Mouse (Mus musculus): ENCODE measurements around the gene Wdr1.
"Not testable (repeated sequence)": the region's sequence is repeated elsewhere in the genome, so short reads cannot be mapped to it uniquely, and the experiment has no call there.

Gene Wdr1

DNA sequence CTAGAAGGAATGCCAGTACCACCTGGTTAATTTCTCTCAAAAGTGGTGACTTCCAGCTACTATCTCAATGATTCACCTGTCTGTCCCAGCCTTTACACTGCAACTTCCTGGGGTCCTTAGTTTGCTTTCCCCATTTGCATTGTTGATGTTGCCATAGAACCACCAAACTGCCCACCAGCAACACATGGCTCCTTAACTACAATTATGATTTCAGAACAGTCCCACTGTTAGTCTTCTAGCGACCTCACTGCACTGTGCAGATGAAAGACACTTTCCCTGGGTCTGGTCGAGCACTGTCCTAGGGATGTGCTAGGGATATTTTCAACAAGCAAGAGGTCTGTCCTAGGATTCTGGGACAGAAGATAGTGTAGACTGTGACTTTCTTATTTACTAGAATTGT is at the start of gene Wdr1:
Gene Wdr1 (minus strand): TSS at position 101 of the 400 bp plus-strand sequence.
- DNase-seq = no peak

DNA sequence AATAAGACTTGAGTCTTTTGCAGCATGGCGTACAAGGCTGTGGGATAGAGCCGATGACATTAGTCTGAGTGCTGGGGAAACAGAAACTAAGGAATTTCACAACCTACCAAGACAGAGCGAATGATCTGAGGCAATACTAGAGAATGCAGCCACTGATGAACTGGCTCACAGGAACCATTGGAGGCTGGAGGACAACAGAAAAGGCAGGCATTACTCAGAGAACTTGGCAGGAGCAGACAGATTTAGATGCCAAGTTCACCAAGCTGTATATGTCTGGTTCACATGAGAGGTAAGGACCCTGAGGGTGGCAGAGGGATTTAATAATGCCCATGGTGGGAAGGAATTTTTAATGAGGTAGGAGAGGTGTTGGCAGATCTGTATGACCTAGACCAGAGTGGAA is 48.1 kb upstream of the Wdr1 start:
- no peak for DNase-seq

DNA sequence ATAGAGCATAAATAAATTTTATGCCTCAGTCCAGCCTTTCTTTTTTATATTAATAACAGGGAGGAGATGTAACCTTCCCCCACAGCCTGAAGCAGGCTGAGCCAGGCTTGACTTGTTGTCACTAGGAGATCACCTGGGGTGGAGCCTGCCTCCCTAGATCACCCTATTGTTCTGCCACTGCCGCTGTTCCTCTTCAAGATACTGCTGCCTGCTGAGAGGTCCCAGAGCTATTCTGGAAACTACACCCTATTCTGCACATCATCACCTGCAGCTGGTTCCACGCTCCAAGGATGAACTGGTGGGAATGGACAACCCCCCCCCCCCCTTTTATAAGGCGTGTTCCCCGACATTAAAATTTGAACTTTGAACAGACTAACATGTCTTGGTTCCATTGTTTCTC is 45.2 kb upstream of the Wdr1 start:
- DNase-seq = not testable (repeated sequence)

DNA sequence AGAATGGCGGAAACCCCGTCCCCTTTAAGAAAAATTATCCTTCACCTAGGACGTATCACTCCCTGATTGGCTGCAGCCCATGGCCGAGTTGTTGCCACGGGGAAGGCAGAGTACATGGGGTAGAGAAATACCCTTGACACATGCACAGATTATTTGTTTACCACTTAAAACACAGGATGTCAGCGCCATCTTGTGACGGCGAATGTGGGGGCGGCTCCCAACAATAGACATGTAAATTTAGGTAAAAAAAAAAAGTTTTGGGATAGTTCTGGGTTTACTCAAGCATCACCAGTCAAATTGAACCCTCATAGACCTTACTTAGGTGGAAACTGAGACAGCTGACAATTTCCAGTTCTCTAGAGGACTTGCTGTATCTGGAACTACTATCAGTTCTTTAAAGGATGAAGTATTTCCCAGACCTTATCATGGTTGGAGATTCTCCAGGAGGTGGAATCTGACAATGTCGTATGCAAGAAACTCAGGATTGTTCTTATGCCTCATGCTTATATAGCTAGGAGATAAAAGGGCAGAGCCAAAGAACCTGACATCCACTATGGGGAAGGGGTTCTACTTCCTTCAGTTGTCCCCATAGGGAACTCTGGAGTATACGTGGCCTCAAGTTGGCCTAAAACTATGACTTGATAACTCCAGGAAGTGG is 35.8 kb upstream of the Wdr1 start:
- DNase-seq = no peak

- DNase-seq = no peak
These were observed 25.9 kb upstream of the Wdr1 start for GRCm38 (mm10) chr5:38588924-38589323.

DNA sequence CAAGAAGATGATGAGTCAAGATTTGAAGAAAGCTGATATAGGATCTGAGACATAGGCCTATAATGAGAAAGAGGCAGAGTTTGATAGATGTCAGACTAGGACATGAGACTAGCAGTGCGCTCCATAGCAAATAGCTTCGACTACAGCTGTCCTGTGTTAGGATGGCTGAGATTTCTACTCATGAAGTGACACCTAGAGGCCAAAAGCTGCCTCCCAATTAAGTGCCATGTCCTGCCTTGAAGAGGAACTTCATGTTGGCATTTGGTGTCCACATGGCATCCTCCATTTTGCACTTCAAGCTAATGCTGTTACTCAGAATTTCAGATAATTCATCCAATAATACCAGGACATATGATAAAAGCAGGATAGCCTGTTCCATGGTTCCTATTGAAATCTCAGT is 22.4 kb upstream of the Wdr1 start:
- no peak for DNase-seq

GRCm38 (mm10) chr5:38583026-38583425 is 20.0 kb upstream of the Wdr1 start:
- peak; percentile 43 for DNase-seq

GRCm38 (mm10) chr5:38580703-38581102 is 17.7 kb upstream of the Wdr1 start:
- peak; percentile 27 for DNase-seq

- DNase-seq = no peak
These were observed 7.9 kb upstream of the Wdr1 start for GRCm38 (mm10) chr5:38570876-38571275.

DNA sequence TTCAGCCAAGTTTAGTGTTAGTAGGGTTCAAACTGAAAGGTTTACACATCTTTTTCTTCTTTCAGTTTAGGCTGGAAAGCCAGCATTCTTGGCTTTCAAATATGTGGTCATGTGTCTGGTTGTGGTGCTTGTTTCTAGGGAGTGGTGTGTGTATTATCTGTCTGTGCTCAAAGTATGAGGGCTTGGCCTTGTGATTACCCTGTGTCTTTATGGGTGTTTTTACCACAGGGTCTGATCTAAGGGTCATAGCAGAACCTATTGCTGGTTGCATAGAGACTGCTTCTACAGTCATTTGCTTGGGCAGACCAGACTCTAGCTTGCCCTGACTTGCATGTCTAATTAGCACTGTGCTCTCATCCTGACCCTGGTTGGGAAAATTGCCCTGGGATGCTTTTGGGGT is 5.6 kb upstream of the Wdr1 start:
- no peak for DNase-seq

DNA sequence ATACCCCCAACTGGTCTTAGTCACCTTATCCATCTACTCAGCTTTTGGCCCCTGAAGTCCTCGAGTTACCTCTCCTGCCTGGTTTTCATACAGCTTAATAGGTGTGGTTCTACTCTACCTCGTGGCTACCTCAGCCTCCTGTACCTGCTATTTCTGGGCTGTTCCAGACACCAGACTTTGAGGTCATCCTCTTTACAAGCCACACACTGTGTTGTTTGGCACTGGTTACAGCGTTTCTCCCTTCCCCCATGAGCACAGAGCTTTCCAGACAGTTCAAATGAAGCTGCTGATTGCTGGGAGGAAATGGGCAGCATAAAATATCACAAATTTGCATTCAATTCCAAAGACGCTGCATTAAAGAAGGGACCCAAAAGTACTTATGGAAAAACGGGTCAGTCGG is 1.8 kb upstream of the Wdr1 start:
- no peak for DNase-seq

DNA sequence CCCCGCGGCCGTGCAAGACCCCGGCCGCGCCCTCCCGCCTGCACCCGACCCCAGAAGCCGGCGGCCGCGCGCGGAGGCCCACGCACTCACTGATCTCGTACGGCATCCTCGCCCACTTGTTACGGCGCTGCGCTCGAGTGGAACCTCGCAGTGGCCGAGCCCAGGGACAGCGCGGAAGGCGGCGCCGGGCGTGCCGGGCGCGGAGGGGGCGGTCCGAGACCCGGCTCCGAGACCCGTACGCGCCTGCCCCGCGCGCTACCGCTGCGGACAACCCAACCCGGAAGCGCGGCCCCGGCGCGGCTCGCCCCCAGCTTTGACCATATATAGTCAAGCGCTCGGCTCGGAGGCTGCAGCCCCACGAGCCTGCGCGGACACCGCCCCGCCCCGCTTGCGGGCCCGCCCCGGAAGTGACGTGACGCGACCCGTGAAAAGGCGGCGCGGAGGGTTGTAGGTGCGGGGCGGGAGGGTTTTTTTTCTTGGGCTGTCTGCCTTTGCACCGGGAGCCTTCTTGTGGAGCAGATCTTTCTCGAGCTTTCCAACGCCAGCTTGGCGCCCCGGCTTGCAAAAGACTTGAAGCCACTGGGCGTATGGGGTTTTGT is 1.5 kb downstream of the Wdr1 start:
- peak; percentile 98 for DNase-seq

- DNase-seq = peak; percentile 33
These were observed 2.2 kb downstream of the Wdr1 start for GRCm38 (mm10) chr5:38560586-38561425.

GRCm38 (mm10) chr5:38558831-38559230 is 4.2 kb downstream of the Wdr1 start:
- DNase-seq = no peak

DNA sequence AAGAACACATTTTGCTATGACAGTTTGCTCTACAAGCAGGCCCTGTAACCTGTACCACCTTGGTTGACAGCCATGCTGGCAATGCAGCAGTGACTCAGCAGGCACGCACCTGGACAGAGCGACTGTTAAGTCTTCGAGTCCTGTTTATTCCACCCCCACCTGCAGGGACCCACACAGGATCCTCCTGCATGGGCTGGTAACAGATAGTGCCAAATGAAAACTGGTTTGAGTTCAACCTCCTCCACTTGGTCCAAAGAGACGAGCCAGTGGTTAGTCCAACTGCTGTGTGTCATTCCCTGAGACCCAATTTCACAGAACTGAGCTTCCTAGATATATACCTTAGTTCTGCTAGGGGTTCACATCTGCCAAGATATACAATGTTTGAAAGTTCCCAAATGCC is 5.2 kb downstream of the Wdr1 start:
- peak; percentile 28 for DNase-seq

- no peak for DNase-seq
These were observed 6.6 kb downstream of the Wdr1 start for GRCm38 (mm10) chr5:38556406-38556805.

DNA sequence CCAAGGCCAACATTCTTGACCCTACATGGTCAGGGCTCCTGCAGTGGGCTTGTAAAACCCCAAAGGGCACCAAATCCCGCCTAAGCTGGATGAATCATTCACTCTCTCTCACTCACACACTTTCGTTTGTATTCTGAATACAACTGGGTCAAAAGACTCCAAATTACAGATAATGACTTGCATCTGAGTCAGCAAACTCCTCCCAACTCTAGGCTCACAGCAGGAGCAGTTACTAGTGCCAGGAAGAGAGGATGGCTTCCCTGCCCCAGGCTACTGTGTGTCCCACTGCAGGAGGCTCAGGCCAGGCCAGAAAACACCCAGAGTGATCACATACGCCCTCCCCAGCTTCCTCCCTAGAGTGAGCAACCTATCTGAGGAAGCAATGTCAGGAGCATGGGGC is 9.1 kb downstream of the Wdr1 start:
- DNase-seq = peak; percentile 40

- DNase-seq = no peak
These were observed 9.5 kb downstream of the Wdr1 start for GRCm38 (mm10) chr5:38553491-38553890.

DNA sequence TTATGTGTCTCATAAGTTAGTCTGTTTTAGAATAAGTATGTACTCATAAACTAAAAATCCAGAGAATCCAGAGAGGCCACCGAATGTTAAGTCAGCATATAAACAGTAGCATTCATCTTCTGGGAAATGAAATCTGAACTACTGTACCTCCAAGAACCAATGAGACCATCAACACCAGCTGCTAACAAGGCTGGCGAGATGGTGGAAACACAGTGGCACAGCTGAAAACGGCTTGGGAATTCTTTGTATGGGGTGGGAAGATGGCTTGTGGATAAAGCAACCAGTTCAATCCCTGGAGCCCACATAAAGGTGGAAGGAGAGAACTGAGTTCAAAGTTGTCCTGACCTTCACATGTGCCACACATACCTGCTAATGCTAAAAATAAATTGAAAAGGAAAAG is 10.4 kb downstream of the Wdr1 start:
- no peak for DNase-seq

DNA sequence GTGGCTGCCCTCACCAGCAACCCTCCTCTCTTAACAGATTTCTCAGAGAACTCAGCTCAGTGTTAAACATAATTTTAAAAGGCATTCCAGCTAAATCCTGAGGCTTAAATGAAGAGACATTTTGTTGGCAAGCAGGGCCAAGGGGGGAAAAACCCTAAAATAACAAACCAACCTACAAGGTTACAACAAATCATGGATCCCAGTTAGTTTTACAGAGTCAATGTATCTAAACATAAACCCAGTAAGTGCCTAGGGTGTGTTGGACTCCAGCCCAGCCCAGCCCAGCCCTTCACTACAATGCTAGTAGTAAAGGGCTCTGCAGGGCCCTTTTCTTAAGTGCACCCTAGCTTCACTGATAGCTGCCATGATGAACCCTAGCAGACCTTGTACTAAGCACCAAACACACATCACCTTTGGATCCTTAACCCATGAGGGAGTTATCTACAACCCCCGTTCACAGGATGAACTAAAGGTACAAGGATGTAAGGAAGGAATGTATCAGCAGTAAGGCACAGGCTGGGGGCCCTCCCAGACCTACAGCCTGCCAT is 12.7 kb downstream of the Wdr1 start:
- DNase-seq = no peak

- DNase-seq = no peak
These were observed 13.5 kb downstream of the Wdr1 start for GRCm38 (mm10) chr5:38549461-38549909.

- DNase-seq = peak; percentile 92
These were observed 15.6 kb downstream of the Wdr1 start for GRCm38 (mm10) chr5:38547375-38547774.

Data from right cerebral cortex, adult 18-20 months (tissue).